Mouse (Mus musculus) embryonic fibroblast, embryonic 13.5 days (primary cell): Measurements from ENCODE around the gene Gm47289. TPM values are rescaled to one million over a fixed set of nuclear protein-coding genes. Genes with fewer than 3 reads are reported as not detected.

ENCODE experiments used
- H3K27ac ChIP-seq: 2 replicates; pipeline ENCODE4 v1.5.1; 2012; ENCODE audit warnings: low read length, control low read depth, inconsistent platforms; ENCODE audit not compliant: insufficient read depth
- H3K4me1 ChIP-seq: 2 replicates; pipeline ENCODE4 v1.6.1; 2011; ENCODE audit warnings: low read length; ENCODE audit not compliant: control insufficient read depth, insufficient read depth
- H3K4me3 ChIP-seq: 2 replicates; pipeline ENCODE4 v1.5.1; 2011; ENCODE audit warnings: mild to moderate bottlenecking, control low read depth, low read length; ENCODE audit not compliant: insufficient read depth
- CTCF ChIP-seq: IDR thresholded peaks from 2 replicates; pipeline ENCODE4 v1.5.1; 2011; ENCODE audit warnings: mild to moderate bottlenecking, control low read depth, low read length, moderate library complexity, borderline replicate concordance; ENCODE audit not compliant: insufficient read depth
- POLR2A ChIP-seq: IDR thresholded peaks from 2 replicates; pipeline ENCODE4 v1.6.1; 2011; ENCODE audit warnings: low read depth, mild to moderate bottlenecking, control low read depth, low read length, moderate library complexity
- polyA plus RNA-seq: library from polyadenylated mRNA; stranded (reverse); fragments of >200 nt; gene quantifications from 2 replicates; pipeline ENCODE4 v1.2.4, GENCODE M21; 2011; ENCODE audit warnings: low read depth; ENCODE audit not compliant: missing spikeins, insufficient read length

The Gm47289 gene
- polyA plus RNA-seq = not detected in 2 replicates

DNA sequence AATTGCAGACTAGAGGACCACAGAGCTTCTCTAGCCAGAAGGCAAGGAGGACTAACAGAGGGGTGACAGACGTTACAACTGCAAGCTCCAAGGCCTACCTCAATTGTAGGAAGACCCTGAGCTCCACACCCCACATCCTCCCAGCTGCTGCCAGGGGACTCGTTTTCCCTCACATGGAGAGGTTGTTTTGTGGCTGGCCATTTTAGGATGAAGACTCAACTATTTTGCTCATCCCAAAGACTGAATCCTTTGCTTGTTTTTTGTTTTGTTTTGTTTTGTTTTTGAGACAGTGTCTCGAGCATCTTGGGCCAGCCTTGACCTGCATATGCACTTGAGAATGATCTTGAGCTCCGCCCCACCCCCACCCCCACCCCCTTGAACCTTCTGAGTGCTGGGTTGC, at the start of gene Gm47289:
Gene Gm47289 (plus strand): TSS at position 301 of the 400 bp plus-strand sequence.
- TF ChIP-seq POLR2A (no peak), CTCF (no peak)
- Histone ChIP-seq H3K27ac (no peak within 1 kb of the TSS), H3K4me1 (no peaks in the 10 kb centered on the region), H3K4me3 (no peak within 1 kb of the TSS)

DNA sequence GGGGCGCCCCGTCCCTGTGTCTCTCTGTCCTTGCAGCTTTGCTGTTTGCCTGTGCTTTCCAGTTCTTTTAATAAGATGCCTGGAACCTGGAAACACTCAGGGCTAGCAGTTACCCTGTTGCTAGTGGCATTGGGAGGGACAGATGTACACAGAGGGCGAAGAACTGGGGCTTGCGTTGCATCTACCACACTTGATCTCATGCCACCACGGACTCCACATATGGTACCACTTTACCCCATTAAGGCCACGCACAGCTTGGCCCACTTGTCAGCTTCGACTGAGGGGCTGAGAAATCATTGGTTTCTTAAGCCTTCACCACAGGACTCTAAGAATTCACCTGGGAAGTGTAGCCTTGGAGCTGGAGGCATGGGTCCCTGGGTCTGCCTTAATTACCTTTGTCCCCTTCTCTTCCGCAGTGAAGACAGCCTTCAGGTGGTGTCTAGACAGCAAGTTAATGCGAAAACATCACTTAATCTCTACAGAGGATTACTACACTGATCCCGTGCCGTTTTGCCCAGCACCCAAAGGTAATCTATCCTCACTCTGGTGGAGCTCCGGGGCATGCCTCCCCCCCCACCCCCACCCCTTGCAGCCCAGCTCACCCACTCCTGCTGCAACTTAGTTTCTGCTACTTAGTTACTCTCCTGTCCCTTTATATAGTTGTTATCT, 49.1 kb upstream of the Gm47289 start:
- Histone ChIP-seq H3K4me1 (no peaks in the 10 kb centered on the region), H3K4me3 (no peak overlapping the region), H3K27ac (no peak overlapping the region)
- TF ChIP-seq CTCF (no peak), POLR2A (no peak)

DNA sequence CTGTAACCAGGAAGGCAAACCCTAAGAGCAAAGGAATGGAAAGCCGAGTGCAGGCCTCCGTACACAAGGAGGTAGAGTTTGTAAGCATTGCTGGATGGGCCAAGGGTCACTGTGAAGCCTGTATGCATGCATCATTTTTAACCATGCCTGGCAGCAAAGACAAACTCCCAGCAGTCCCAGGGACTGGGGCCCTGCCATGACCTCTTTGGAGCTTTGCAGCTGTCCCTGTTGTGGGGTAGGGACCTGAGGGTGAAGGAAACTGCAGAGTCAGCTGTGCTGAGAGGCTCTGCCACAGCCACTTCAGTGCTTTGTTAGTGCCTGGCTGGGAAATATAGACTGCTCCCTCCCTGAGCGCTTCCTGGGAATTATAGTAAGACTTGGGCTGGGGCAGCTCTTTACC, 48.3 kb upstream of the Gm47289 start:
- Histone ChIP-seq H3K27ac (no peak overlapping the region), H3K4me1 (no peaks in the 10 kb centered on the region), H3K4me3 (no peak overlapping the region)
- no peak for TF ChIP-seq POLR2A
- no peak for TF ChIP-seq CTCF

DNA sequence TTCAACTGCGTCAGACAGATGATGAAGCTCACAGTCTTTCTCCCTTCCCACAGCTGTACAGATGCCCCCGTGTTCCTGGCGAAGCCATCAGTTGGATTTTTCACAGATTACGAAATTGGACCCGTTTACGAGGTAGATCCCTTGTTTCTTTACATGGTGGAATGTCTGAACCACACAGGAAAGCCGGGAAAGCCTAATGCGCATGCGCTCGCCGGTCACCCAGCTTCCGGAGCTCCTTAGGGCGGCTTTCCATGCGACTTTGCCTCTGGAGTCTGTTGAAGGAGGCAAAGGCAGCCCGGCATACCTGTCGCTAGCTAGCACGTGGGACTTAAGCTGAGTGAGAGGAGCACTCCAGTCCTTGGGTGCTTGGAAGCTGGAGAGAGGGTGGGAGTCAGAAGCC, 44.0 kb upstream of the Gm47289 start:
- TF ChIP-seq POLR2A (no peak), CTCF (no peak)
- no peak overlapping the region for H3K27ac ChIP-seq
- H3K4me3 ChIP-seq = no peak overlapping the region
- no peaks in the 10 kb centered on the region for H3K4me1 ChIP-seq

DNA sequence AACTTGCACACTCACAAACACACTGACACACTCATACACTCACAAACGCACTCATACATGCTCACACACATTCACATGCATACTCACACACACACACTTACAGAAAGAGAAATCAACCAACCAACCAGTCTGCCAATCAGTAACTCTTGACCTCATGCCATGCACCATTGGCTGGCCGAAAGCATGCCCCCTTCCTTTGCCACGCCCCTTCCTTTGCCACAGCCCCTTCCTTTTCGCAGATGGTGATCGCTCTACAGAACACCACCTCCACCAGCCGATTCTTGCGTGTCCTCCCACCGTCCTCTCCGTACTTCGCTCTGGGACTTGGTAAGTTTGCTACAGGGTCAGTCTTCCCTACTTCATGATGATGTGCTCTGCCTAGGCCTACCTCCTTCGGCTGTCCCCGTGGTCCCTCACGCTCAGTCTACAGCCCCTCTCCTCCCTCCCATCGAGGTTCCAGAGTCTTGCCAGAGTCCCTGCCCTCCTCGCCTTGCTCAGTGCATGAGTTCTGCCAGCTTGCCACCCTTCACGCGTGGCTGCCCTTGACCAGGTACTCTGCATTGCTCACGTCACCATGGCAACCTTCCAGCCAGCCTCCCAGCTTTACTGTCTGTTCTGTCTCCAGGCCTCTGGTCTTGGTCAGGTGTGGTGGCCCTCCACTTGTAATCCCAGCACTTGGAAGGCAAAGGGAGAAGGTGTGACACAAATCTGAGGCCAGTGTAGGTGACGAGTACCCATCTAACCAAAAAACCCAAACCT, 39.4 kb upstream of the Gm47289 start:
- Histone ChIP-seq H3K4me3 (no peak overlapping the region), H3K27ac (no peak overlapping the region), H3K4me1 (no peaks in the 10 kb centered on the region)
- TF ChIP-seq CTCF = no peak
- no peak for TF ChIP-seq POLR2A

DNA sequence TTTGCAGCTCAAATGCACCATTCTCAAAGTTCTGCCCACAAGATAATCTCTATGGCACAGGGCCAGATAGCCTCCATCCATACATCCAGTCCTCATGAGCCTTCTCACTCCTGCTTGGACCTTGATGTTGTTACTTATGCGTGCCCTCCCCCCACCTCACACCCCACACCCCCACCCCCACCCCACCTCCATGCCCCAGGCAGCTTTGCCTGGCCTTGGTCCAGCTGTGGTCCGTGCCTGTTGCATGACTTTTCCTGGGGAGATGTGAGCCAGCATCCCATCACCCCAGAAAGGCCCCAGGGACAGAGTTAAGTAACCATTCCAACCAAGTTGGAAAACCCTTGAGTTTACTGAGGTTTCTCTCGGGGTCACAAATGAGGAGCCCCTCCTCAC, 38.8 kb upstream of the Gm47289 start:
- Histone ChIP-seq H3K27ac (no peak overlapping the region), H3K4me1 (no peaks in the 10 kb centered on the region), H3K4me3 (no peak overlapping the region)
- TF ChIP-seq POLR2A = no peak
- TF ChIP-seq CTCF = no peak

DNA sequence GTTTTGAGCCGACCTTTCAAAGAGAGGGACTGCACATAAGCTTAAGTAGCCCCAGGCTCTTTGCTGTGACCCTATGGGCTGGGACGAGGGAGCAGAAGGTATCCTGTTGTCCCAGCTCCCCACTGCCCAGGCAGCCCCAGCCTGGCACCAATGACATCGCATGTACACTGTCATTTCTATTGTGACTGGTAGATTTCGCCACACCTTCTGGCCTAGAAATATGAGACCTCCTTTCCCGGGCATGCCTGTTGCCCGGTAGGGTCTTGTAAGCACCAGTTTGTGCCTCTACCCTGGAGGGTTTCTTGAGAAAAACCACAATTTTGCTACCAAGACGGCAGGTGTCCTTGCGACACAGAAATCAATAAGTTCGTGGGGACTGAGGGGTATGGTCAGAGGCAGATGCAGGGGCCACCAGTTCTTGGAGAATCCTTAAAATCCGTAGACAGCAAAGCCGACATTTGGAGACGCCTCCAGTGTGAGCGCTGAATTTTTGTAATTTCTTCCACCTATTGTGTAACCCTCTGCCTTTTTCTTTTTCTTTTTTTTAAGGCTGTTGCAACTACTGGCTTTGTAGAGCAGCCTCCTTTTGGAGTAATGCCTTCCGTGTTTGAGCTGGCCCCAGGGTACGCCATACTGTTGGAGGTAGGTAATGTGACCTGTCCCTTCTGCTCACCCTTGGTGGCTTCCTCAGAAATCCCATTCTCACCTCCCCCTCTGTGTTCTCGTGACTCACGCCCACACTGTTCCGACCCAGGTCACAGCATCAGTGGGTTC, 36.2 kb upstream of the Gm47289 start:
- TF ChIP-seq POLR2A (no peak), CTCF (no peak)
- H3K27ac ChIP-seq = no peak overlapping the region
- H3K4me1 ChIP-seq = no peaks in the 10 kb centered on the region
- H3K4me3 ChIP-seq = no peak overlapping the region

DNA sequence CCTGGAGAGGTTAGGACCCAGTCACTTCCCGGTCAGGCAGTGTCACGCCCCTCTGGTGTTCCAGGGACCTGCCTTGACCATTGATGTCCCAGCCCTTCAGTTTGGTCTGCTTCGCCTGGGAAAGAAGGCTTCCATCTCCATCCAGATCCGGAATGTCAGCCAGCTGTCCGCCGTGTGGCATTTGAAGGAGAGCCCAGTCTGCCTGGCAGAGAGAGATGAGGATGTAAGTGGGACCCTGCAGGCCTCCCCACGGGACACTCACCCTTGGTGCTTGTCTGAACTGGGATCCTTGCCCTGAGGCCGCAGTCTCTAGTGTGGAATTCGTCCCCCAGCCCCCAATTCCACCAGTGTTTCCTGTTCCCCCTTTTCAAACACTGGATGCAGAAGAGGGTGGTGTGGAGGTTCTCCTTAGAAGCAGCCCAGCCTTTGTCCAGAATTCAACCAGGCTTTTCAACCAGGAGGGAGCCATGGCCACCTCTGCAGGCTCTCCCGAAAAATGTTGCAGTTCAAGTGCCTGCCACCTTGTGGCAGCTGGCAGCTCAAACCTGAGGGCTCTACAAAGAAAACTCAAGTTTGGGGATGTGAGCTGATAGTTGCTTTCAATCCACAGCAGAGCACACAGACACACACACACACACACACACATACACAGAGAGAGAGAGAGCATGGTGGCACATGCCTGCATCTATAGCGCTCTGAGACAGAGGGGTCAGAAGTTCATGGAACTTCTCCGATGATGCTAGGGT, 30.4 kb upstream of the Gm47289 start:
- no peaks in the 10 kb centered on the region for H3K4me1 ChIP-seq
- no peak overlapping the region for H3K4me3 ChIP-seq
- no peak overlapping the region for H3K27ac ChIP-seq
- no peak for TF ChIP-seq POLR2A
- TF ChIP-seq CTCF = no peak

DNA sequence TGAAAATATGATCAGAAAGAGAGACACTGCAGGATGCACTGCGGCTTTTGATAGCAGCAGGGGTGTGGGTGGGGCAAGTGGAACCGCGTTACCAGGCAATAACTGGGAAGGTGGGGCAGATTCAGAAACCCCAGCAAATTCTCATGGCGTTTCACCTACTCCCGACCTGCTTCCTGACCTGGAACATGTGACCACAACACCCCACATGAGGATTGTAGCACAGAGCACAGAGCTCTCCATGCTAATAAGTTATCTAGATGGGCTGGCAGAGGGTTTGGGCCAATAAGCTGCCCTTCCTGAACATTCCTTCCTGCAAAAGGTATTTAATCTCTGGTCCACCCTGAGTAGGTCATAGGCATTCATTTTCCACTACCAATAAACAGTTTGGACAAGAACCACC, 28.3 kb upstream of the Gm47289 start:
- TF ChIP-seq POLR2A (no peak), CTCF (no peak)
- H3K27ac ChIP-seq = no peak overlapping the region
- no peak overlapping the region for H3K4me3 ChIP-seq
- no peaks in the 10 kb centered on the region for H3K4me1 ChIP-seq

DNA sequence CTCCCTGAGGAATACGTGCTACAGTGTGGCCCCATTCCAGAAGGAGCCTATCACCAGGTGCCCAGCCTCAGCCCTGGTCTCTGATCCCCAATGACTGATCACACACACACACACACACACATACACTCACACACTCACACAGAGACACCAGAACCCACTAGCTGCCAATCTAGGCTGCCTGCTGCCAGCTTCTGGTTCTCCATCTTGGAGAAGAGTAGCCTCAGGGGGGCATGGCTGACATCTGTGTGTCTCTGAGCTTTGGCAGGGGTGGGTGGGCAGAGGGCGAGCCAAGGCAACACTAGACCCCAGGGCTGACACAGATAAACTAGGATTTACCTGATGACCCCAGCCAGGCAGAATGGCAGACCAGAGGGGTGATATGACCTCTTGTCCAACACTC, 20.1 kb upstream of the Gm47289 start:
- Histone ChIP-seq H3K27ac (no peak overlapping the region), H3K4me3 (no peak overlapping the region), H3K4me1 (no peaks in the 10 kb centered on the region)
- TF ChIP-seq POLR2A (no peak), CTCF (no peak)
